Mouse (Mus musculus) kidney, adult 2 months (tissue): ENCODE data around the gene Nrap.

Source experiments
- CTCF ChIP-seq: fragments of 200-500 bp; conservative IDR thresholded peaks from 2 replicates; pipeline ENCODE4 v1.5.1; 2011; ENCODE audit warnings: low read depth, mild to moderate bottlenecking, control low read depth, low read length, moderate library complexity, mixed read lengths; ENCODE audit not compliant: insufficient read depth, insufficient read length
- POLR2A ChIP-seq: fragments of 200-500 bp; IDR thresholded peaks from one replicate; pipeline ENCODE4 v1.6.1; 2011; ENCODE audit warnings: low read depth, low read length, control low read depth

DNA sequence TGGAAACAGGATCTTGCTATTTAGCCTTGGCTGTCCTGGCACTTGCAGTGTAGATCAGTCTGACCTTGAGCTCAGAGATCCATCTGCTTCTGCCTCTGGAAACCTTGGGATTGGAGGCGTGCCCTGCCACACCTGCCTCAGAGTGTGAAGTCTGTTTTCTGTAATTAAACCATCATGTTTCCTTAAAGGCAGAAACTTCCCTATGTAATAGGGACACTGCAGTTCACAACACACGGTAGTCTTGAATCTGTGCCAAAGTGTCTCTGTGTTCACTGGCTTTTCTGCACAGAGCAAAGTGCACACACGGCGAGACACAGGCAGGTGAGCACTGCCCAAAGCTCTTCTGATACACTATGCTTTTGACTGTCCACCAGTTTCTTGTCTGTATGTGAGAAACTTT is 28.6 kb upstream of the Nrap start:
- no peak for TF ChIP-seq CTCF
- TF ChIP-seq POLR2A: no peak
